Mouse (Mus musculus) small intestine, adult 2 months (tissue): ENCODE measurements around the gene Ssr1.

ENCODE experiments used
- CTCF ChIP-seq: fragments of 200-500 bp; IDR thresholded peaks from 2 replicates; pipeline ENCODE4 v1.5.1; 2012; ENCODE audit warnings: low read depth, mild to moderate bottlenecking, control low read depth, inconsistent platforms, low read length, moderate library complexity, mixed read lengths; ENCODE audit not compliant: insufficient replicate concordance, insufficient read length; ENCODE audit errors: extremely low read depth
- POLR2A ChIP-seq: fragments of 200-500 bp; IDR thresholded peaks from 2 replicates; pipeline ENCODE4 v1.6.1; 2012; ENCODE audit warnings: low read depth, mild to moderate bottlenecking, control low read depth, inconsistent platforms, low read length, moderate library complexity

- TF ChIP-seq POLR2A, result no peak
- TF ChIP-seq CTCF, result no peak
Observed at GRCm38 (mm10) chr13:37993376-37993703, 677 bp downstream of the Ssr1 start.
